Mouse (Mus musculus) cerebellum, adult 11 months (tissue): ENCODE measurements around the gene Klc2.

ENCODE experiments used
- DNase-seq: peaks from one replicate; pipeline ENCODE4 v3.0.0; 2022

Klc2 gene

GRCm38 (mm10) chr19:5071545-5072369 is 46.6 kb downstream of the Klc2 start:
- no peak for DNase-seq

- DNase-seq, result no peak
Measured at GRCm38 (mm10) chr19:5071077-5071476, 47.3 kb downstream of the Klc2 start.

GRCm38 (mm10) chr19:5069978-5070377 is 48.4 kb downstream of the Klc2 start:
- no peak for DNase-seq

- DNase-seq, result no peak
Measured at GRCm38 (mm10) chr19:5069486-5069885, 48.9 kb downstream of the Klc2 start.

- no peak for DNase-seq
Measured at GRCm38 (mm10) chr19:5068570-5069234, 49.7 kb downstream of the Klc2 start.

- DNase-seq, result no peak
Measured at GRCm38 (mm10) chr19:5067867-5068569, 50.3 kb downstream of the Klc2 start, which contains the start of gene Cd248. Gene Cd248 (plus strand): TSS chr19:5068078.

- DNase-seq, result no peak
Measured at GRCm38 (mm10) chr19:5067040-5067799, 51.1 kb downstream of the Klc2 start.

- DNase-seq, result no peak
Measured at GRCm38 (mm10) chr19:5065104-5065503, 53.3 kb downstream of the Klc2 start.

- no peak for DNase-seq
Measured at GRCm38 (mm10) chr19:5062446-5062845, 55.9 kb downstream of the Klc2 start.

GRCm38 (mm10) chr19:5062041-5062440 is 56.3 kb downstream of the Klc2 start:
- no peak for DNase-seq

GRCm38 (mm10) chr19:5060365-5061330 is 57.7 kb downstream of the Klc2 start:
- no peak for DNase-seq

GRCm38 (mm10) chr19:5058801-5059771 is 59.3 kb downstream of the Klc2 start:
- DNase-seq, result no peak

- DNase-seq, result no peak
Measured at GRCm38 (mm10) chr19:5057876-5058775, 60.2 kb downstream of the Klc2 start.
